21 mouse cellular contexts compared by ENCODE assay signal in the genomic region with DNA sequence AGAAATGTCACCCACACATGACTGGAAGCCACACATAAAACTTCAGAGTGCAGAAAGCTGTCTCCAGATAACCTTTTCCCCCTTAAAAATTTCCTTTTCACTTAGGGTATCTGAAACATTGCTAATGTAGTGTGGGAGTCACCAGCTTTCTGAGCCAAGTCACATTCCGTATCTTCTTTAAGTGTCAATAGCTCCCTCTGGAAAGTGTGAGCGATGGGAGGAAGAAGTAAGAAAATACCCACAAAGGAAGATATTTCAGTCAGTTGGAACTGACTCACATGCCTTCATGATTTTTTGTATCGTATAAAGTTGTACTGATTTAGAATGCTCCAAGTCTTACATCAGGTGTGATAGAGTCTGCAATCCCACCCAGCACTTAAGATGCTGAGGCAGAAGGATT.
"Had no signal": no experiment of that assay in that cellular context is flagged by ENCODE, and none has a peak within 500 bp of the region (broad histone marks: within the 10 kb centered on the region; RNA-seq: fewer than 3 reads in every experiment).

No protein-coding gene starts in this region.

- H3K36me3 ChIP-seq: heart, embryonic 13.5 days; heart, embryonic 15.5 days; intestine, embryonic 15.5 days; limb, embryonic 10.5 days; limb, embryonic 12.5 days; liver, embryonic 13.5 days; liver, embryonic 15.5 days had no signal

- H3K9me3 ChIP-seq: heart, embryonic 13.5 days; heart, embryonic 15.5 days; hindbrain, embryonic 10.5 days; hindbrain, embryonic 12.5 days; intestine, embryonic 15.5 days; limb, embryonic 10.5 days; limb, embryonic 12.5 days; liver, embryonic 13.5 days; liver, embryonic 15.5 days had no signal

- DNase-seq: gastrocnemius, postnatal 14 days; gastrocnemius, postnatal 36 days; heart, adult 11 months; heart, adult 2 months; heart, postnatal 4 days; kidney, adult 18-20 months; kidney, adult 8-10 months; kidney, postnatal 10 days; kidney, postnatal 25 days; kidney, postnatal 4 days; liver; liver, embryonic 13.5 days had no signal

- H3K4me1 ChIP-seq: heart, embryonic 13.5 days; heart, embryonic 15.5 days; hindbrain, embryonic 10.5 days; hindbrain, embryonic 12.5 days; intestine, embryonic 15.5 days; limb, embryonic 10.5 days; limb, embryonic 12.5 days; liver, embryonic 13.5 days; liver, embryonic 15.5 days had no signal

- H3K4me3 ChIP-seq: heart, adult 2 months; heart, embryonic 13.5 days; heart, embryonic 15.5 days; hindbrain, embryonic 10.5 days; hindbrain, embryonic 12.5 days; intestine, embryonic 15.5 days; limb, embryonic 10.5 days; limb, embryonic 12.5 days; liver, embryonic 13.5 days; liver, embryonic 15.5 days had no signal

- H3K27me3 ChIP-seq: heart, embryonic 13.5 days; heart, embryonic 15.5 days; hindbrain, embryonic 12.5 days; intestine, embryonic 15.5 days; limb, embryonic 12.5 days; liver, embryonic 13.5 days; liver, embryonic 15.5 days had no signal

- H3K27ac ChIP-seq: heart, adult 2 months; heart, embryonic 13.5 days; heart, embryonic 15.5 days; hindbrain, embryonic 10.5 days; hindbrain, embryonic 12.5 days; hindbrain, embryonic 14.5 days; intestine, embryonic 15.5 days; limb, embryonic 10.5 days; limb, embryonic 12.5 days; liver, embryonic 13.5 days; liver, embryonic 15.5 days had no signal
